Mouse (Mus musculus) cerebellum, adult 2 months (tissue): Measurements from ENCODE around the gene Astn2.

Source experiments
- CTCF ChIP-seq: fragments of 200-500 bp; IDR thresholded peaks from 2 replicates; pipeline ENCODE4 v1.5.1; 2011; ENCODE audit warnings: low read depth, mild to moderate bottlenecking, control low read depth, low read length, moderate library complexity, borderline replicate concordance; ENCODE audit not compliant: insufficient read depth
- POLR2A ChIP-seq: fragments of 200-500 bp; IDR thresholded peaks from 2 replicates; pipeline ENCODE4 v1.6.1; 2011; ENCODE audit warnings: low read length, control low read depth, borderline replicate concordance; ENCODE audit not compliant: insufficient read depth

GRCm38 (mm10) chr4:65764275-65764674 is 640.1 kb downstream of the Astn2 start:
- TF ChIP-seq CTCF, result no peak
- no peak for TF ChIP-seq POLR2A
